Mouse (Mus musculus): ENCODE results near the gene Pgc. TPM values are rescaled to one million over a fixed set of nuclear protein-coding genes. Genes with fewer than 3 reads are reported as not detected.

Gene Pgc
- not detected in 2 replicates for polyA plus RNA-seq (2021; fragmentation: Nextera tagmentation)
- long read RNA-seq, experiment 1 = 0 reads
- long read RNA-seq, experiment 2 = 0 reads

DNA sequence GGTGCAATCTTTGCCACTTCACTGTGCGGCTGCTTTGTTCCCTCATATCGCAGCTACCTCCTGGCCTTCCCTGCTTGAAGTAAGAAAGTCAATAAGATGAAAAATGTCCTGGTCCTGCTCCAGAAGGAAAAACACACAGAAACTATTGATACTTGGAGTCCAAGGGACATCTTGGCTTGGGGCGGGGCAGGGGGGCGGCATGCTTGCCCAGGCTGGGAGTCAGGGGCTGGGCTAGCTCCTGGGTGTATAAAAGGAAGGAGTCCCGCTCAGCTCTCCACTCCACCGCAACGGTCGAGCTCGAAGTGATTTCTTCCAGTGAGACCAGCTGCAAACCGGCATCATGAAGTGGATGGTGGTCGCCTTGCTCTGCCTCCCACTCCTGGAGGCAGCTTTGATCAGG lies at the start of gene Pgc:
Gene Pgc, plus strand, starts transcription at position 277 of the 400 bp plus-strand sequence.

DNA sequence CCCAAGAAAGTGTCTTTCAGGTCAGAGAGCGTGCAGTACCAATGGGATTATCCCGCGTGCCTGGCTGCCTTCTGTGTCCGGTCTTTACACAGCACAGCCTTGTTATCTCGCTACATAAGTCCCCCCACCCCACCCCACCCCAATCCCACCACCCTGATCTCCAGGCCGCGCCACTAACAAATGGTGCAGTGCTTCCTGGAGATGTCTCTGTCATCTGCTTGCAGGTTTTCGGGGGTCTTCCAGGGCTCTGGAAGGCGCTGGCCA lies 38.4 kb upstream of the Pgc start, which contains the start of gene Tomm6:
Gene Tomm6, minus strand, starts transcription at position 43 of the 264 bp plus-strand sequence.

DNA sequence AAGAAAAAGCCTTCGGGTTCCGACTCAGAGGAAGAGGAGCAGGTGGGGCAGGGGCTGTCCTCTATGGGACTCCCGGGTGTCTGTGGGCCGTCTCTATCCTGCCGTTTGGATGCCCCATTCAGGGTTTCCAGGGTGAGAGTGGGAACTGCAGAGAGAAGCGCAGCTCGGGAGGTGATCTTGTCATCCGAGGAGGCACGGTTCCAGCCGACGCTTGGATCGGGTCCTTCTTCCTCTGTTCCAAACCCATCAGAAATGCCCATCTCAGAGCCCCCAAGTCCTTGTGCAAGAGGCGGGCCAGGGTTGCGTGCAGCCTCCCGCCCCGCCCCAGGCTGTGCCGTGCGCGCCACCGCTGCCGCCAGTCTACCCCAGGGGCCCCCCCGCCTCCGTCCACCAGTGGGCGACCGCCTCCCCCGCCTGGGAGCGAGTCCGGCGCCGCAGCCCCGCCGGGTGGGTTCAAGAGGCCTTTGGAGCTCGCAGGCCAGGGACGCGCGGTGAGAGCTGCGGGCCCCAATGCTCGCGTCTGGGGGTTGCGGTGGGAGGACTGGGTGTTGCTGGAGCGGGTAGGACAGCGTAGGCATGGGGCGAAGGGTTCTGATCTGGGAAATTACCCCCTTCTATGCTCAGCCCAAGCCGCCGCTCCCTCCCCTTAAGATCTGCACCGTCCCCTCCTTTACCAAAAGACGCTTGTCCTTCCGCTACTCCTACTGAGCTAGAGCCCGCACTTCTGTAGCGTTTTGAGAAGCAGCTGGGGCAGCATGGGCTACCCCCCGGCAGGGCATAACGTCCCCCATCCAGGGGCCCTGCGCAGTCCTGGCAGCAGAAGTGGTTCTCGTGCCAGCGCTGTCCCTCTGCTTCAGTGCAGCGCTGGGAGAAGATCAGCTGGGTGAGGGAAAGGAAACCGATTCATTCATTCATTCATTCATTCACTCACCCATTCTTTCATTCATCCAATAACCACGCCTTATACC lies 37.8 kb upstream of the Pgc start, which contains the start of gene Frs3:
Gene Frs3, plus strand, starts transcription at position 423 of the 968 bp plus-strand sequence.

DNA sequence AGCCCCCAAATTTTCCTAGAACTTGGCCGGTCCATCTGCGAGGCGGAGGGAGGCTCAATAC lies 32.4 kb upstream of the Pgc start, which contains the start of gene Gm21981:
Gene Gm21981, minus strand, starts transcription at position 14 of the 61 bp plus-strand sequence.

DNA sequence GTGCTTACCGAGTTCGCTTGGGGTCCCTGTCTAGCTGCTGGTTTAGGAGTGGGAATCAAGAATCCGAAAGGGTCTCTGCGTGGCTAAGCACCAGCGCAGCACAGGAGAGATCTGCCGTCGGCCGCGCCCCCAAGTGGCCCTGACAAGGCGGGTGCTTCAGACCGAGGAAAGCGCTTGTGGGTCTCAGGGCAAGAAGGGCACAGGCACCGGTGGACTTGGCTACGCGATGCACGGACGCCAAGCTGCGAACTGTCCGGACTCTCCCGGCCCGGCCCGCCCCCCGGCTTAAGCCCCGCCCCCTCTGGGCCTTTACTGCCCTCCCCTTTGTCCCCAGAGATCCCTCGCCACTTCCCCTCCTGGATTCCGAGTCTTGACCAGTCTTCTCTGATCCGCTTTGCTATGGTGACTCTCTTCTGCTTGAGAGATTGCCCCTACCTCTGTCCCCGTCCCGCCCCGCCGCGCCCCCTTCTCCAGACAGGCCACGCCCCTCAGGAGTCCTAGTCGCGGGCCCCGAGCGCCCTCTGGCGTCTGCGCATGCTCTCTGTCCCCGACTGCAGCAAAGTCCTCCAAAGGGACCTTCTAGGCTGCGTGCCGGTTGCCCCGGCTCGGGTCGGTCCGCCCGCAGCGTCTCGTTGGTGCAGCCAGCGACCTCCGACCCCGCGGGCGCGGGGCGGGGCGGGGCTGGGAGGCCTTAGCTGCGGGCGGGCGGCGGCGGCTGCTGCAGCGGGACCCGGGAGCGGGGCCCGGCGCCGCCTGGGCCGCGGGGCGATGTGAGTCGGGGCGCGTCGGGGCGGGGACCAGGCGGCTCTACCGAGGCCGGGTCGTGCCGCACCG lies 31.9 kb upstream of the Pgc start, which contains the start of gene Prickle4:
Gene Prickle4, minus strand, starts transcription at position 234 of the 834 bp plus-strand sequence.

DNA sequence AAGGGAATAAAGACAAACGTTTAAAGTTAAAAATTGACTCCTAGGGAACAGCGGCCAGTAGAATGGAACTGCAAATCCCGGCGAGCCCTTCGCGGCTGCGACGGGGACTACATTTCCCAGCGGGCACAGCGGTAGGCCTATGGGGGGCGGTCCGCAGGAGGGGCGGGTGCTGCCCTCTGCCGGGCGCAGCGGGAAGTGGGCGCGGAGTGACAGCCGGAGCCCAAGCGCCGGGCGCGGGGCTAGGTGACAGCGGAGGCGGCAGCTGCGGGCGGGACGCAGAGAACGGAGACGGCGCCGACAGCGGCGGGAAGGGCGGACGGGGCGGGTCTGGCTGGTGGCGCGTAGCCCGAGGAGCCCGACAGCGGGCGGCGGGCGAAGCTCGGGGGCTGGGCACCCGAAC lies 10.2 kb downstream of the Pgc start, which contains the start of gene Tfeb:
Gene Tfeb, plus strand, starts transcription at position 175 of the 400 bp plus-strand sequence.

Other genes starting within 250 kb of the Pgc start
- 5.9 and 7.7 TPM in 2 replicates for gene Taf8, start 224.6 kb upstream of the Pgc start, polyA plus RNA-seq (2021; fragmentation: Nextera tagmentation)
- gene Ccnd3, start 221.8 kb upstream of the Pgc start, polyA plus RNA-seq (2021; fragmentation: Nextera tagmentation) = 24.1 and 36.0 TPM in 2 replicates
- 13.9 and 14.6 TPM in 2 replicates for gene Bysl, start 115.3 kb upstream of the Pgc start, polyA plus RNA-seq (2021; fragmentation: Nextera tagmentation)
- gene Med20, start 115.3 kb upstream of the Pgc start, polyA plus RNA-seq (2021; fragmentation: Nextera tagmentation) = 17.6 and 21.6 TPM in 2 replicates
- 4.1 and 6.6 TPM in 2 replicates for gene Gm20517, start 115.3 kb upstream of the Pgc start, polyA plus RNA-seq (2021; fragmentation: Nextera tagmentation)
- 1.8 and 4.4 TPM in 2 replicates for gene Usp49, start 96.2 kb upstream of the Pgc start, polyA plus RNA-seq (2021; fragmentation: Nextera tagmentation)
- gene Tomm6, start 38.5 kb upstream of the Pgc start, polyA plus RNA-seq (2021; fragmentation: Nextera tagmentation) = 307 and 361 TPM in 2 replicates
- 10.7 and 17.9 TPM in 2 replicates for gene Frs3, start 37.8 kb upstream of the Pgc start, polyA plus RNA-seq (2021; fragmentation: Nextera tagmentation)
- 0.98 and 1.1 TPM in 2 replicates for gene Gm21981, start 32.4 kb upstream of the Pgc start, polyA plus RNA-seq (2021; fragmentation: Nextera tagmentation)
- 0.29 and 0.55 TPM in 2 replicates for gene Prickle4, start 32.1 kb upstream of the Pgc start, polyA plus RNA-seq (2021; fragmentation: Nextera tagmentation)
- gene Tfeb, start 10.2 kb downstream of the Pgc start, polyA plus RNA-seq (2021; fragmentation: Nextera tagmentation) = 3.6 and 6.4 TPM in 2 replicates
- 0.09 TPM in 1 of 2 replicates, not detected in the other for gene Mdfi, start 107.8 kb downstream of the Pgc start, polyA plus RNA-seq (2021; fragmentation: Nextera tagmentation)
- gene Foxp4, start 197.8 kb downstream of the Pgc start, polyA plus RNA-seq (2021; fragmentation: Nextera tagmentation) = 16.7 and 62.5 TPM in 2 replicates

Data from left cerebral cortex, adult 6 months (tissue).